Mouse (Mus musculus) skeletal muscle tissue, adult 2 months (tissue): ENCODE data around the gene Cox20.

Experiments used
- DNase-seq: peaks from one replicate; pipeline ENCODE4 v3.0.0-alpha.2; 2012; ENCODE audit warnings: low read depth, low spot score

Cox20 gene

DNA sequence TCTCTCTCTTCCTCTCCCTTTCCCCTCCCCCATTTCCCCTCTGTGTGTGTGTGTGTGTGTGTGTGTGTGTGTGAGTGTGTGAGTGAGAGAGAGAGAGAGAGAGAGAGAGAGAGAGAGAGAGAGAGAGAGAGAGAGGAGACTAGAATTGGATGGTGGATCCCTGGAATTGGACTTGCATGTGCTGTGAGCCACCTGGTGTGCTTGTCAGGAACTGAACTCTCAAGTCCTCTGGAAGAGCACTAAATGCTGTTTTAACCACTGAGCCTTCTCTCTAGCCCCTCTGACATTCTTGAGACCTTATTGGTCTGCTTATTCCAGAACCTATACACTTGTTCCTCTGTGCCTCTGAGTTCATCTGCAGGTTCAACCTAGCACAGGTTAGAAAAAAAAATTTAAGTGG is 32.7 kb downstream of the Cox20 start:
- no peak for DNase-seq

DNA sequence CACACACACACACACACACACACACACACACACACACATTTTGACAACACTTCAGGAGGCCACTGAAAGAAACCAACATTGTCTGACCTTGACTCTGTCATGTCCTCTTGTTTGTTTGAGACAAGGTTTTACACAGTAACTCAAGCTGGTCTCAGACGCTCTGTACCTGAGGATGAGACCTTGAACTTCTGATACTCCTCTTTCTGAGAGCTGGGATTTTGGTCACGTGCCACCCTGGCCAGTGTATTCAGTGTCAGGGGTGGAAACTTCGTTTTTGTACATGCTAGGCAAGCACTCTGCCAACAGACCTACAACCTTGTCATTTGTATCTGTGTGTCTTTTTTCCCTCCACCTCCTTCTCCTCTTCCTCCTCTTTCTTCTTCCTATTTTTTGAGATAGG is 35.6 kb downstream of the Cox20 start:
- DNase-seq = no peak

DNA sequence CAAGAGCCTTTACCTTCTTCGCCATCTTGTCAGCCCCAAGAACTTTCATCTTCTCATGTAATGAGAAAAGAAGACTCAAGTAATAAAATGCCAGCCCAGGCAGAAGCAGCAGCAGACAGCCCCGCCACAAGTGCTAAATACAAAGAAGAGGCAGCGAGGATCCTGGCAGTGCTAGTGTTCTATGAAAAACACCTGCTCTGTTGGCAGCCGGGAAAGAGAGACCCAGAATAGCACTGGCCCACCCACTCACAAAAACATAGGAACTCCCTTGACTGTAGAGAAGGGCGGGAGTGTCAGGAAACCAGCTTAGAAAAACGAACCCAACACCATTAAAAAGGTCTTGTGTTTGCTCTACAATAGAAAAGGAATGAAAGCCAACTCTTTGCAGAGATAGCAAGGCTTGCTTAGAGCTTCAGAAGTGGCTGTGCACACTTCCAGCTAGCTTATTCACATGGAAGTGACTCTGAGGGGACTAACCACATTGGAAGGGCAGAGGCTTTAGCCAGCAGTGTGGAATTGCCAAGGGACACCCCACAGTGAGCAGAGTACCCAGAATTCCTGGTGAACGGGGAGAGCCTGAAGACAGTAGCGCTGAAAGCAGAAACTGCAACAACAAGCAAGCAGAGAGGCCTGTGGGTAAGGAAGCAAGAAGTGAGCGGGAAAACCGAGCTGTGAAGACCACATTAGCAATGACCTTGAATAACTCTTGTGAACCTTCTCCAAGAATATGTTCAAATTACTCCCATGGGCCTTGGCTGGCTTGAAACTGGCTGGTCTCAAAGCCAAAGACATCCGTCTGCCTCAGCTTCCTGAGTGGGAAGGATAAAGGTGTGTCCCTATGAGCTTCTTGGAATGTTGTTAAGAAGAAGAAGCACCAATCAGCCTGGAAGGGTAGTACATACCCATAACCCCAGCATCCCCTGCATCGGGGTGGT is 39.1 kb downstream of the Cox20 start:
- no peak for DNase-seq

DNA sequence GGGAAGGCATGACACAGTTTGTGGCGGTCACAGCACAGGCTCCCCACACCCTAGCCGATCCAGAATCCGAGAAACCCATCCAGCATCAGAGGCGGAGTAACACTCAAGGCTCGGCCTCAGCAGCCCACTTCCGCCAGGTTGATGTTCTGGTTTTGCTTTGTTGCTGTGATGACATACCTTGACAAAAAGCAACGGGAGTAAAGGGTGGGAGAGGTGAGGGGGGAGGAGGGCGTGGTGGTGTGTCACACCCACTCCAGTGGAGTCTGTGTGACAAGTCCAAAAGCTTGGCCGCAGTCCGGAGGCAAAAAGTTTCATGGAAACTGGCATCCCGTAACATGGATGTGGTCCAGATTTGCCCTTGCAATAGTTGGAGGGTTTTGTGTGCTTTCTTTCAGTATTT is 41.3 kb downstream of the Cox20 start:
- DNase-seq = no peak

DNA sequence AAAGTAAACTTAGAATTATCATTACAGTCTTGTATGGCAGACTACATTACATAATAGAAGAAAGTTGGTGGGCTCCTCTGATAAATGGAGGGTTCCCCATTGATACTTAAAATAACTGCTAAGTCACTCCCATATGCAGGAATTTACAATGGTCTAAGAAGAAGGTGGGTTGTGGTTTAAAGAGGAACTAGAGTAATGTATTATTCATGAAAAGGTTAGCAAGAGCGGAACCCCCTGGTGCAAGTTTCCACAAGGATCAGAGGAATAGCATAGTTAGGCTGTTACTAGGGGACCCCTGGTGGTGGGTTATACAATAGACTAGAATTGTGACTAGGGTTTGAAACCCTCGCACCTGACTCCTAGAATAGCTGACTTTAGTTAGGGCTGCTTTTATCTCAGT is 41.8 kb downstream of the Cox20 start:
- DNase-seq = no peak

DNA sequence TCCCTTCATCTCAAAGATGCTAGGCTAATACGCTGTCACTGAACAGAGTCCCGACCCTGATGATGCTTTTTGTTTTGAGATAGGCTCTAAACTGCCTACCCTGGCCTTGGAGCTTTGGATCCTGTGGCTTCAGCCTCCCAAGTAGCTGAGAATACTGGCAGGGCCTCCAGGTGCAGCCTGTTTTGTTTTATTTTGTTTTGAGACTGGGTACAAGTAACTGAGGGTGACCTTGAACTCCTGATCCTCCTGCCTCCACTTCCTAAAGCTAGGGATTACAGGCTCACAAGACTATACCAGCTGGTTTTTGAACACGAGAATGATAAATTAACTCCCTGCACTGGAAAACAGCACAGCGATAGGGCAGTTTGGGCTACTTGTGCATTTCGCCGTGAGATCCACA is 46.2 kb downstream of the Cox20 start:
- DNase-seq = no peak

DNA sequence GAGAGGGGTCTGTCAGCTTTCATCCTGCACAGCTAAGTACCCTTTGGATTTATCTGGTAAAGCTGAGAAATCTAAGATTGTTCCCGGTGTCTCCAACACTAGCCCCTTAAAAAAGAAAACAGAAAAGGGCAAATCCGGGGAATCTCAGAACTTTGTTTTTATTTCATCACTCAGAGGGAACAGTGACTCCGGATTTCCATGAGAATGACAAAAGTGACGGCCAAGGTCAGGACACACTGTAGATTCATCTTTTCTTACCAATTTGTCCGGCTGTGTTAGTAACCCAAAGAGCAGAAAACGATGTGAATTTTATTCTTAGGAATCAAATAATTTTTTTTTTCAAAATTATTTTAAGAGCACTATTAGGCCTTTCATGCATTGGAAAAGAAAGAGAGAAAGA is 49.2 kb downstream of the Cox20 start:
- no peak for DNase-seq

DNA sequence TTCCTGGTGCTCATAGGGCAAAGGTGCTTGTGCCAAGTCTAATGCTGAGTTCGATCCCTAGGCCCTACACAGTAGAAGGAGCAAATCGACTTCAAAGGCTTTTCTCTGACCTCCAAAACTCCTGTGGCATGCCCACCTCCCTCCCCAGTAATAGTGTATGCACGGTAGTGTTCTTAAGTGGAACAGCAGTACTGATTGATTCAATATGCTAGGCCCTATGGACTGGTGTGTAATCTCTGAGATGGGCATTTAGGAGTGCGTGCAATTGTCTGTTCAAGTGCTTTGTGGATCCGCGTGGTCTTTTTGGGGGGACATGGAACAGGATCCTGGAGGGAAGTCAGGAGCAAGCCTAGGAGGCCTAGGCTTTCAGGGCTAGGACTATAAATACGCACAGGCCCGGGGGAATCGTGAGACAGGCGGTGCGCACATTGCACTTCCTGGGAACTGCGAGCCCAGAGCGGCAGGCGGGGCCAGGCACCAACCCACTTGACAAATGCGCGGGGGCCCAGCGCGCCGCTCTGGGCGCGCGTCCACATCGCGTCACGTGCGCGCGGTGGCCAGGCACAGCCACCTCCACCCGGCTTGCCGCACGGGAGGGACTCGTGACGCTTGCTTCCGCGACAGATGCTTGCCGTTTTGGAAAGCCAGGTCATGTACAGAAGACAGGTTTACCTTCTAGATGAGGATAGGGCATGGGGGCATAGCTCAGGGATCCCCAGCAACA is 49.8 kb downstream of the Cox20 start:
- DNase-seq = peak; percentile 96

DNA sequence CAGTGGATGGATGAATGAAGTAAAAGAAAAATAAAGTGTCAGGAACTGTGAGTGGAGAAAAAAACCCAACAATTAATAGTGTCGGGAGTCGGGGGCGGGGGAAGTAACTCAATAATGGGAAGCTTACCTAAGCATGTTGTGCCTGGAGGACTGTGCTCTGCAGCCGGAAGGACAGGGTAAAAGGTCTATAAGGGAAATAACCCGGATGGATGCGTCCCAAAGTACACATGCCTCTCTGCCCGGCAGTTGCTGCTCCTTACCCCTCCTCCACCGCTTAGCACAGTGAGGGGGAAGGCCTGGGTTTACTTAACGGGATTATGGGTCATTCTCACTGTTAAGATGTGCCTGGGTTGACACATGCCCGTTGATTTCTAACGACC is 50.3 kb downstream of the Cox20 start:
- DNase-seq = peak; percentile 64
